Mouse (Mus musculus) splenic B cell, adult 2 months (primary cell): ENCODE data around the gene Gm20388.
A peak's percentile ranks its signal among the peaks of the same experiment; 100 is the strongest.

Experiments
- DNase-seq: peaks from one replicate; pipeline ENCODE4 v3.0.0-alpha.2; 2011; ENCODE audit warnings: low read depth, low spot score
- H3K27me3 ChIP-seq: 2 replicates; pipeline ENCODE4 v1.6.1; 2012; ENCODE audit warnings: mild to moderate bottlenecking, low read length, moderate library complexity, mixed read lengths; ENCODE audit not compliant: control insufficient read depth, poor library complexity, insufficient read depth, severe bottlenecking
- H3K36me3 ChIP-seq: 2 replicates; pipeline ENCODE4 v1.6.1; 2012; ENCODE audit warnings: mild to moderate bottlenecking, low read length, moderate library complexity, mixed read lengths; ENCODE audit not compliant: control insufficient read depth, poor library complexity, insufficient read depth, severe bottlenecking

Gm20388 gene

DNA sequence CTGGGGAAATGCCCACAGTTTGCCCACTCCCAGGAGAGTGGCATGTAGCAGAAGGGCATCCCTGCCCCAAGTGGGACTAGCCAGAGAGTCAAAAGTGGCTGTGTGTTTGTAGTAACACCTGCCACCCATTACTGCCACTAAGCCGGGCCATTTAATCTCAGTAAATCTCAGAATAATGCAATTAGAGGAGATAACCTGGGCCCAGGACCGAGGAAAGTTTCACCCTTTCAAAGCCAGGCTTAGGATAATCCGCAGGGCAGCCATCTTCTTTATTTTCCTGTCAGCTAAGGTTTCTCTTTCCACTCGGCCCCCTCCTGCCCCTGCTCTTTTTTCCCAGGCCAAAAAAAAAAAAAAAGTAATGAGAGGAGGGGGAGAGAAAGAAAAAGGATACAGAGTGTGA, 1322.6 kb downstream of the Gm20388 start:
- H3K36me3 ChIP-seq = no peaks in the 10 kb centered on the region
- no peak for DNase-seq
- H3K27me3 ChIP-seq = no peaks in the 10 kb centered on the region

DNA sequence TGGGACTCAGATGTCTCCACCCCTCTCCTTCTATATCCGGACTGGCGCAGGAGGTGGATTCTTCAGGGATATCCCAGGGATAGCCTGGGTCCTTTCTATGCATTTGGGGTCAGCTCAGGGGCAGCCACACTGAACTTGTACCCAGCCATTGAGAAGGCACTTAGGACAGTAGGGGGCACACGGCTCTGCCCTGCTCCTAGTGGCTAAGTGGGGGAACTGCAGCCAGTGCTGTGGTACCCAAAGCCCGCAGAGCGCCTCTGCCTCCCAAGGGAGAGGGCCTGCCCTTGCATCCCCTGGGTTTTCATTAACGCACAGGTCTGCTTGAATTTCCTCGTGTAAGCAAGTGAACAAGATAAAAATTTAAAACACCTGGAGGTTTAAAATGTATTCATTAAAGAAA, 1324.3 kb downstream of the Gm20388 start:
- Histone ChIP-seq H3K36me3 (no peaks in the 10 kb centered on the region), H3K27me3 (no peaks in the 10 kb centered on the region)
- DNase-seq = peak; percentile 26

DNA sequence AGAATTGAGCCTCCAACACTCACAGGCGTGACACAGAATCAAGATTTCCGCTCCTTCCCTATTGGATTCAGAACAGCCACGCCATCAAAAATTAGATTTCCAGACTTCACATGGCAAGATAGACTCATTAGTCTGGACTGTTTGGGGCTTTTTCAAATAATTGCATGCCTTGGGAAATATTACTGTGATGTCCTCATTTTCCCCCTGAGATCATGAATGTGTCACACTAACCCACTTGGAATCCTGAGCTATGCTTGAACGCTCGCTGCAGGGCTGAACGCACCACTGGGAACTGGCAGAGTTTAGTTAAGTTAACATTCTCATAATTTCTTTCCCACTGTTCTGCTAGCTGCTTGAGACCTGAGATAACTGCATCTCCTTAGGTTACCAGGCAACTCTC, 1329.0 kb downstream of the Gm20388 start:
- no peaks in the 10 kb centered on the region for H3K27me3 ChIP-seq
- no peak for DNase-seq
- H3K36me3 ChIP-seq = no peaks in the 10 kb centered on the region

DNA sequence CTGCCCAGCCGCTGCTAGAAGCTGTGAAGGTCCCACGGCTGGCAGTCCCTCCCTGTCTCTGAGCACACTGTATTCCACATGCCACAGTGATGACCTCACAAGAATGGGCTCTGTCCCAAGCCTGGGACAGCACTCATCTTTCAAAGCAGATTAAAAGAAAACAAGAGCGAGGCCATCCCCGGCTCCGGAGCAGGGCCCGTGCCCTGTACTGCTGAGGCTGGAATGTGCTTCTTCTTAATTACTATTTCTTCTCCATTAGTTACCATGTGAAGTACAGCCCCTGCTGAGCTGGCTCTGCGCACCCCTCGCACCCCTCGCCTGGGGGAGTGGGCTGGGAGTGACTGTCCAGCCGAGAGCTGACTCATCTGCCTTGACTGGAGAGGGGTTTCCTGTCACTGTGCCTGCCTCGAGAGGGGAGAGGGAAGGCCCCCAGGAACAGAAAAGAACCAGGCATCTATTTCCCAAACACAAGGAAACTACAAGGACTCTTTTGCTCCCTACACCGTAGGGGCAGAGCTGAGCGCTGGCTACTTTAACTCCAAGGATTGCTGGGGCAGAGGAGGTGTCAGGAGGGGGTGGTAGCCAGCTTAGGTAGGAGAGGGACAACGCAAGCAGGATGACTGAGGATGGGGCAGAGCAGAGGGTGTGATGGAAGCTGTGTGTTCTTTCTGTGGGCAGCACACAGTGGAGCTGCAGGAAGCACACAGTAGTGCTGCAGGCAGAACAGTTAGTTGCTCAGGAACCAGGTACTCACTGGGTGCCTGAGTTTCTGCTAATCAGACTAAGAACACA, 1331.3 kb downstream of the Gm20388 start:
- DNase-seq = no peak
- no peaks in the 10 kb centered on the region for H3K27me3 ChIP-seq
- no peaks in the 10 kb centered on the region for H3K36me3 ChIP-seq

DNA sequence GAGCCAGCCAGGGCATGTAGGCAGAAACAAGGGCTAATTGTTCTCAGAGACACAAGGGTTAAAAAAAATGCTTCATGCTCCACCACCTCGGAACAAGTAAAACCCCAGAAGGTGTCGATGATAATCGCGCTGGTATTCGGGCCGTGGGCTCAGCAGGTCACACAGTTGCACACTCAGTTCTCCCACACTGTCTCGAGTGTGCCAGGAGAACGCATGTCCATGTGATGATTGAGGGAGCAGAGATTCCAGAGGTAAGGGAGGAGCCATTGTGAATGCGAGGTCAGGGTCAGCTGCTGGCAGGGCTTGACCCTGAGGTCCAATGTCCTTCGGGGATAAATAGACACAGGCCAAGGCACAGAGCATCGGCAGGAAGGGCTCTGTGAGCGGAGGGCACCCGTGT, 1332.0 kb downstream of the Gm20388 start:
- DNase-seq = no peak
- Histone ChIP-seq H3K36me3 (no peaks in the 10 kb centered on the region), H3K27me3 (no peaks in the 10 kb centered on the region)

DNA sequence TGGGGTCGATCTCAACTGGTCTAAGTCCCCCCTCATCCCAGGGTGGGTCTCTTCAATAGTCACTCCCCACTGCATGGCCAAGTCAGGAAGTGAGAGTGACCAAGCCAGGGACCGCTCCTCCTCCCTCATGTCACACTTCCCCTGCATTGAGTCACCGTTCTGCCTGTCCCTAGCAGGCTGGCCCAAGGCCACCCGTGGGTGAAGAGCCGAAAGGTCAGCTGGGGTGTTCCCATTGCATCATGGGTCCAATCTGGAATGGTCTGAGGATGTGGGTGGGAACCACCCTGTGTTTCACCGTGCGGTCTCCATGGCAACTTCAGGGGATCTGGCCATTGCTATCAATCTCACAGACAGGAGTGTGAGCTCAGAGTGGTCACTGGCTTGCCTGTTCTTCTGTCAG, 1338.2 kb downstream of the Gm20388 start:
- no peak for DNase-seq

DNA sequence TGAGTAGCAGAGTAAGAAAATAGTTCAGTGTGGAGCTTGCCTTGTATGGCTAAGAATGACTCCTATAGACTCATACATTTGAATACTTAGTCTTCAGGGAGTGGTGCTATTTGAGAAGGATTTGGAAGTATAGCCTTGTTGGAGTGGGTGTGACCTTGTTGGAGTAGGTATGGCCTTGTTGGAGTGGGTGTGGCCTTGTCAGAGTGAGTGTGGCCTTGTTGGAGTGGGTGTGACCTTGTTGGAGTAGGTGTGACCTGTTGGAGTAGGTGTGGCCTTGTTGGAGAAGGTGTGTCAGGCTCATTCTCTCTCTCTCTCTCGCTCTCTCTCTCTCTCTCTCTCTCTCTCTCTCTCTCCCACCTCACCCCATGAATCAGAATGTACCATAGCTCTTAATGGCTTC, 1338.8 kb downstream of the Gm20388 start:
- Histone ChIP-seq H3K36me3 (no peaks in the 10 kb centered on the region), H3K27me3 (no peaks in the 10 kb centered on the region)
- no peak for DNase-seq

More for the DNA sequence above, 1338.2 kb downstream of the Gm20388 start:
- Histone ChIP-seq H3K27me3 (no peaks in the 10 kb centered on the region), H3K36me3 (no peaks in the 10 kb centered on the region)

DNA sequence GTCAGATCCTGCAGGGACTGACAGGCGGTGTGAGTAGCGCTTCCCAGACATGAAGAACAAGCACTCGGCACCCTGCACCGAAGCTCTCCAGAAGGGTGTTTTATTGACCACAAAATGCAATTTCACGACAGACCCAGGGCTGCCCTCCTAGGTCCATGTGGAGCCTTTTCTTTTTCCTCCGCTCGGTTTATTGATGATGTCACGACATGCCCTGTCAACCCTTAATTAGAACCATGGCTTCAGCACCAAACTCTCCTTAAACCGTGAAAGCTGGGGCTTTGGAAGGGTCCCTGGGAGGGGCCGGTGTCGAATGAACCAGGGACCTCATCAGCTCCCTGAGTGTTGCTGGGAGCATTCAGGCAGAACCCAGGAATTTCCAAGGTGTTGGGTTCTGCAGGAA, 1340.4 kb downstream of the Gm20388 start:
- no peaks in the 10 kb centered on the region for H3K27me3 ChIP-seq
- DNase-seq = no peak
- H3K36me3 ChIP-seq = no peaks in the 10 kb centered on the region

DNA sequence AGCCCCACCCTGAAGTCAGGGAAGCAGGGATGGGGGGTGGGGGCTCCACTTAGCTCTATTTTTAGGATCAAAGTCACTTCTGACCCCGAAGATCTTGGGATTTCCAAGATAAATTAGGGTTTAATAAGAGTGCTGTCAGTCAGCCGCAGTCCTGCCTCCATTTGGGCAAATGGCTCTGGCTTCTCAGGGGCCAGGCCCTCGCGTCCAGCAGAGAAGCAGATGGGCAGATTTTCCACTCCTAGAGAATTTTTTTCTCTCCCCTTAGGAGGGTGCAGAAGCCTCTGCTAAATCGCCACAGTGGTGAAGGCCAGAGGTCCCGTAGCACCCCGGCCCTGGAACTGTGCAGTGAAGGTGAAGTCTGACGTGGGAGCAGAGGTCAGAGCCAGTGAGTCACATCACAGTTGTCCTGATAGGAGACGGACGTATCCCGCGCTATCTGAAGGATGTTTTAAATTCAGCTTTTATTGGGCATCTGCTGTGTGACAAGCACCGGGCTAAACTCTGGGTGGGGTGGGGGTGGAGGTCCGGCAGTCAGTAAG, 1345.2 kb downstream of the Gm20388 start:
- H3K27me3 ChIP-seq = no peaks in the 10 kb centered on the region
- H3K36me3 ChIP-seq = no peaks in the 10 kb centered on the region
- DNase-seq = no peak

DNA sequence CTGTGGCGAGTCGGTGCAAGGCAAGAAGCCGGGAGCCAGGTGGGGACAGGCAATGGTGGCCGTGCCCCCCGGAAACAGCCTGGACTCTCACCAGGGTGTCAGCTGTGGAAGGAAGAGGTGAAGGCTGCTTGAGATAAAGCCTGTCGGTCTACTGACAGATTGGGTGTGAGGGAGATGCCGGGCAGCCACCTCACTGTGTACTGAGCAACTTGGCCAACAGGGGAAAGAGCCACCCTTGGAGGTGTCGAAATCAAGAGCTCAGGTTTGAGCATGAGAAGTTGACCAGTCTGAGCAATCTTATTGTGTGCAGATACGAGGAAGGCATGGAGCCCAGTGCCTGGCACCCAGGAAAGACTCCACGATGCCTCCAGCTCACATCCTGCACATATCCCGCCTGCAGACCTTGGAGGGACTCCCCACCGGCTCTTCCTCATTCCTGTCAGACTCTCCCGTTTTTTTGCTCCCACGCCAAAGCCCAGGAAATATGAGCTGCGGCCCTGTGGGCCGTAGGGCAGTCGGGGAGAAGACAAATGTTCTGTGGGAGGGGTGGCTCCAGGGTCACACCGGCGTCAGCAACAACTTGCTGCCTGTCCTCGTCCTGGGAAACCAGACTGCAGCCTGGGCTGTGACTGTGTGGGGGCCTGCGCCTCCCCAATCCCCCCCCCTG, 1347.6 kb downstream of the Gm20388 start:
- no peak for DNase-seq
- H3K27me3 ChIP-seq = no peaks in the 10 kb centered on the region
- no peaks in the 10 kb centered on the region for H3K36me3 ChIP-seq

DNA sequence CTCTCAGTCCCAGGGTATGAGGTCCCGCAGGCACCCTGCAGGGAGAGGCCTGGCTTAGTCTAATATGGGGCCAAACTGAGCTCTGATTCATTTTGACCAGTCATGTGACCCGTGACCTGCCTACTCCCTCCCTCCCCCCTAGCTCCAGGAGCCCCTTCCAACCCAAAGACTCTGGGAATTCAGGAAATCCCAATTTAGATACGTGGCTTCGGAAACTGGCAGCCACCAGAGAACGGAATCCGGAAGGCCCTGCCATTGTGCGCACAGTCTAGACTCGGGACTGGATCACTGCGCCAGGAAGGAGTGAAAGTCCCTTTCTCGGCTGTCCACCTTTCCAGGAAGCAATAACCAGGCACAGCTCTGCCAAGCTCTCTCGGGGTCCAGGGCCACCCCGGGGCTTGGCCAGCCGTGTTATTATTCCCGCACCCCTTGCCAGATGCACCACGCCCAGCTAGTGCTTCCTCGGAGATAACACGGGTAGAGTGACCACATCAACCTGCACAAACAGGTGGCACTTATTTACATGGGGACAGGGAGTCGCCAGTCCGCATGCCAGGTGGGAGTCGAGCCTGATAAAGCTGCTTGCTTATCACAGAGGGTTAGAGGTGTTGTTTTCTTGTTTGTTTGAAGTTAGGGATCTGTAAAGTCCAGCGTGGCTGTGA, 1352.2 kb downstream of the Gm20388 start:
- no peak for DNase-seq
- H3K36me3 ChIP-seq = no peaks in the 10 kb centered on the region

DNA sequence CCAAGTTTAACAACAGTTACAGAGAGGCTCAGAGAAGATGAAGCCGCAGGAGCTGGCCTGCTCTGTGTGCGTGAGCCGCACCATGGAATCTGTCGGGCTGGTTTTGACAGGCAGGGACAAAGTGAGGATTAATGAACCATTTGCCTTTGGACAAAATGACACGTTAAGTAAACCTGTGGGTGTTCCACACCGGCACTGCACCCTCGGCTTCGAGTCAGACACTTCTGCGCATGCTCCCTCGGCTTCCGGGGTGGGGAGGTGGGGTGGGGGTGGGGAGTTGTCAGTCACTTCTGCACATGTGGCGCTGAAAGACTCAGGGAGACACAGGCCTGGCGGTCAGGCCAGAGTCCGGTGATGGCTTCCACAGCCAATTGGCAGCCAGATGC, 1352.7 kb downstream of the Gm20388 start:
- Histone ChIP-seq H3K27me3 (no peaks in the 10 kb centered on the region), H3K36me3 (no peaks in the 10 kb centered on the region)
- DNase-seq = no peak

More for the DNA sequence above, 1352.2 kb downstream of the Gm20388 start:
- H3K27me3 ChIP-seq = no peaks in the 10 kb centered on the region

DNA sequence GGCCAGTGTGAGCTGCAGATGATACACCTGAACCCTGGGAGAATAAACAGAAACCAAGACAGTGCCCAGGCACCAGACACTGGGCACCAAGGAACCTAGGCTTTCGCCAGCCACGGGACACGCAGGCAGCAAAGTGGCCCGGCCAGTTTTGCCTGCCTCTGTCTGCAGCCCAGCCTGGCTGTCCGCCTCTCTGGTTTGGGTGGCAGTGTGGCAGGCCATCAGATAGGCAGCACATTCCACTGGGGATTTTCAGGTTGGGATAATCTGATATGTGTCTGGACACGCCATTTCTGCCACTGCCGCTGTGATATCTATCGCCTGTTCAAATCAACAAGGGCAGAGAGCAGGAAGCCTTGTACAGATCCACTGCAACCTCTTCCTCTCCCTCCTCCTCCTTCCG, 1353.6 kb downstream of the Gm20388 start:
- Histone ChIP-seq H3K36me3 (no peaks in the 10 kb centered on the region), H3K27me3 (no peaks in the 10 kb centered on the region)
- DNase-seq = no peak

DNA sequence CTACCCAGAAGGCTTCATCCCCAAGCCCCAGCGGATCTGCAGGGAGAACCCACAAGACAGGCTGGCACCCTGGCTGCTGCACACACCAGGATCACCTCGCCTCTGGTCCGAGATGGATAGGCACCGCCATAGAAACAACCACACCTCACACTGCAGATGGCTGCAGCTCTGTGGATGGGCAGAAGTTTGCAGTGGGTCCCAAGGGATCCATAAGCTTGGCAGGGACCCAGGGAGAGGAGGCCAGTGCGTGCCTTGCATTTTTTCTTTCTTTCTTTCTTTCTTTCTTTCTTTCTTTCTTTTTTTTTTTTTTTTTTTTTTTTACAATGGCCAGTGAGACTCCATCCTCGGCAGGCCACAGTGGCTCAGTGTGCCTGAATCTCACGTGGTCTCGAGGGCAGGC, 1360.9 kb downstream of the Gm20388 start:
- no peaks in the 10 kb centered on the region for H3K27me3 ChIP-seq
- H3K36me3 ChIP-seq = no peaks in the 10 kb centered on the region
- DNase-seq = no peak

DNA sequence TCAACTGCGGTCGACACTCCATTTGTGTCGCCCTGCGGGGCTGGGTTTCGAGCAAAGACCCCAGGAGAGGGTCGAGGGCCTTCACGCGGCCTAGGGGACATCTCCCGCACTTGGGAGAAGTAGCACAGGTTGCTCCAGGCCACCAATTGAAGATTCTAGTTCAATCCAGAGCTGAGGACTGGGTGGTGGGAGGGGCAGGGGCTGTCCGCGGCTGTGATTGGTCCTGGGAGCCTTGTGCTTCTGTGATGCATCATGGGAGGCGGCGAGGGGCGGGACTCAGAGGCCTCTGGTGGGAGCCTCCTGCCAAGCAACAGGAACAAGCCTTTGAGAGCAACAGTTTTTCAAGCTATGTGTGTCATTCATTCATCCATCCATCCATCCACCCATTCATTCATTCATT, 1362.6 kb downstream of the Gm20388 start:
- DNase-seq = no peak
- Histone ChIP-seq H3K27me3 (no peaks in the 10 kb centered on the region), H3K36me3 (no peaks in the 10 kb centered on the region)
